Mouse (Mus musculus) lung, adult 2 months (tissue): Measurements from ENCODE around the gene Itgb1bp1.

Experiments used
- CTCF ChIP-seq: fragments of 200-500 bp; IDR thresholded peaks from 2 replicates; pipeline ENCODE4 v1.5.1; 2011; ENCODE audit warnings: mild to moderate bottlenecking, low read length, control low read depth; ENCODE audit not compliant: insufficient read depth
- POLR2A ChIP-seq: fragments of 200-500 bp; IDR thresholded peaks from 2 replicates; pipeline ENCODE4 v1.6.1; 2011; ENCODE audit warnings: low read depth, mild to moderate bottlenecking, control low read depth, low read length, borderline replicate concordance; ENCODE audit errors: extremely low read depth

DNA sequence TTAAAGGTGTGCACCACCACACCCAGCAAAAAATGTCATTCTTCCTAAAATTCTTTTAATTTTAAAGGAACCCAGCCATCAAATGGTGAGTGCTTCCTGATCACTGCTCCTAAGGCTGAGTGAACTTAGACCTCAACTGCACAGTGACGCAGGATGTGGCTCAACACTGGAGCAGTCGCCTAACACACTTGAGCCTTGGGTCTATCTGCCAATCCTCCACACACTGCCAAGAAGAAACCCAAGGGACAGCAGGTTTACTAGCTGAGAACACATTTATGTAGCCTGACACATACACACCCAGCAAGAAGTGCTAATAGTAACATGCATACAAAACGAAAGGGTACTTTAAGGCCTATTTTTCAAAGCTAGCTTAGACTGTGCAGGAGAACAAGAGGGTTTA, 40.2 kb upstream of the Itgb1bp1 start:
- TF ChIP-seq CTCF, result no peak
- TF ChIP-seq POLR2A, result no peak
